Mouse (Mus musculus) lung, postnatal 25 days (tissue): ENCODE measurements at regions not wholly inside any gene's neighbourhood (a gene's known extent, or its start where the extent isn't known, plus 50 kb on each side); places are given as distances from the start of the nearest gene placed in this dataset.

Experiments used
- DNase-seq: peaks from one replicate; pipeline ENCODE4 v3.0.0; 2022; ENCODE audit warnings: low spot score

DNA sequence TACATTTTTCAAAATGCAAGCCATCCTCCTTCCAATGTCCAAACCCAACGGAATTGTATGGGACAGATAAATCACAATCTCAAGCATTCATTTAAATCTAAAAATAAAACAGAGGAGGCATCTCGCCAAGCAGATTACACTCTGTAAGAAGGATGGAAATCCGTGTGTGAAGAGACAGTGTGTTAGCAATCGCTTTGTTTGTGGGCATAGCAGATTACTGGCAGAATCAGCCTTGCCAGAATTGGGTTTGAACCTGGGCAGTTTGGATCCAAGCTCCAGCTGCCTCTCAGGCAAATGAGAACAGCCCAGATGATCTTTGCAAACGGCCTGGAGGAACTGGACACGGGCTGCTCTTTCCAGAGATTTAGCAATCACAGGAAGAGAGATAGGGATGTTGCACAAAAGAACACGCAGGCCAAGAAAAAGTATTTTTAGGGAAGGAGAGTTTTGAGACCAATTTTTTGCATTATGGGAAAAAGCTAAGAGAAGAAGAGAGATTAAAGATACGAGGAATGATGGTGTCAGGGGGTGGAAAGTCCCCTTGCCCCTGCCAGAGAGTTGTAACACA lies 2310.1 kb upstream of the Gm7489 start:
- DNase-seq, result peak; percentile 17

DNA sequence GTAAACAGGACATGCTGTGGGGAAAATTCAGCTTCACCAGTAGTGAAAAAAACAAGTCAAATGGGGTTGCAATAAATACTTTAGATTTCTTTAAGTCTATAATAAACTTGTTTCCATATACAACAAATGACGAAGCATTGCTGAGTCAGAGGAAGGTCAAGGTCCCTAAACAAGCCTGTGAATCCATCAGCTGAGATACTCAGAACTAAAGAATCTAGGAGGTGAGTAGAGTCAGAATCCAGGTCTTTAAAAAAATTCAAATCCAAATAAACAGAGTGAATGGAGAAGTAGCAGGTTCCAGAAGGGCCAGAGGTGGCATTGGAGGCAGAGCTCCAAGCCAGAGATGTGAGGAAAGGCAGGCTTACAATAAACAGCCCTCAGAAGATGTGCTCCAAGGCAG lies 2301.1 kb upstream of the Gm7489 start:
- no peak for DNase-seq

DNA sequence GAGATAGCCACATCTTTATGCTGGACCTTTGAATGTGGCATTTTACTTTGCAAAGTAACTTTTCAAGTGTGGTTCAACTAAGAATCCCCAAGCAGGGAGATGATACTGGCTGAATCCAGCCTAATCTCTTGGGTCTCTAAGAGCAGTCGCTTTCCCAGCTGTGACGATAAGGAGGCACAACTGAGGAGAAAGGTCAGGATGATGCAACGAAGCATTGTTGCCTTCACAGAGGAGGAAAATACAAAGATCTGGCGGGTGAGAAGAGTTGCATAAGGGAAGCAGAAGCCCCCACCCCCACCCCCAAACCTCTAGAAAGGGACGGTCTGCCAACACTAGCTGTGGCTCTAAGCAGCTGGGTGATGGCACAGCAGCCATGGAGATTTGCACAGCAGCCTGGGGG lies 2298.6 kb upstream of the Gm7489 start:
- no peak for DNase-seq

DNA sequence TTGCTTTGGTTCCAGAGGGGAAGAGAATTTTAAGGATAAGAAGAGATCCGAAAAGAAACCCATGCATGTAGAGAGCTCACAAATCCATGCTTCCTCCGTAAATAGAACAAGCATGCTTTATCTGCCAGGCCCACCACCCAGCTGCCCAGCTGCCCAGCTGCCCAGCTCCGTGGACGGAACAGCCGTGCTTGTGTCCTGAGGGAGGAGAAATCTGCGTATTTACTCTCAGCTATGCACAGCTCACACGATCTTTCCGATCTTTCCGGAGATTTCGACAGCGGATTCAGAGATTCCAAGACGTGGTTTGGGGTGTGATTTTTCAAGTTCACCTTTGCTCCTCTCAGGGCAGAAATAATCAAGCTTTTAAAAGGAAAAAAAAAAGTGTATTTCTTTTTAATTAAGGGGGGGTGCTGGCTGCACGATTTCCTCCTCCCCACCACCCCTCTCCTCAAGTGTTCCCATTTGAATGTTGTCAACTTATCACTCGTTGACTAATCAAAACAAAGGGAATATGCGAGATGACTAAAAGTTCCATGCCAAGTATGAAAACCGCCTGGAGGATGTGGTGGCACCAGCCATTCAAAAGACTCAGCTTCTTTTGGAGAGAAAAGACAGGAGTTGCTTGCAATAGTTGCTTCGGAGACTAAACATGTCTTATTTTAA lies 2293.2 kb upstream of the Gm7489 start:
- DNase-seq, result peak; percentile 11

DNA sequence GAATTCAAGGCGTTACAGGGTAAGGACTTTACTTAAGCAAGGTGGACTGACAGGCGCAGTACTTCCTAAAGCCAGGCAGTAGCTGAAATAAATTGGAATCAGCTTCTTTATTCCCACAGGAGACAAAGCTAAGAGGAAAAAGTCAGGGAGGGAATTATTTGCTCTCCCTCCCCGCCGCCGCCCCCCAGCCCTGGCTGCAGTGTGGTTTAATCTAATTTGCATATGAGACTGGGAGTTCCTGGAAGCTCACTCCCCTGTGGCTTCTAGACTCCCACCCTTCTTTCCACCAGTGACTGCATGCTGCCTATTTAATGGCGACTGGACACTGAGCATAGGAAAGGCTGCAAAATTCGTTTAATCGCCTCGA lies 2292.7 kb upstream of the Gm7489 start:
- DNase-seq, result no peak

DNA sequence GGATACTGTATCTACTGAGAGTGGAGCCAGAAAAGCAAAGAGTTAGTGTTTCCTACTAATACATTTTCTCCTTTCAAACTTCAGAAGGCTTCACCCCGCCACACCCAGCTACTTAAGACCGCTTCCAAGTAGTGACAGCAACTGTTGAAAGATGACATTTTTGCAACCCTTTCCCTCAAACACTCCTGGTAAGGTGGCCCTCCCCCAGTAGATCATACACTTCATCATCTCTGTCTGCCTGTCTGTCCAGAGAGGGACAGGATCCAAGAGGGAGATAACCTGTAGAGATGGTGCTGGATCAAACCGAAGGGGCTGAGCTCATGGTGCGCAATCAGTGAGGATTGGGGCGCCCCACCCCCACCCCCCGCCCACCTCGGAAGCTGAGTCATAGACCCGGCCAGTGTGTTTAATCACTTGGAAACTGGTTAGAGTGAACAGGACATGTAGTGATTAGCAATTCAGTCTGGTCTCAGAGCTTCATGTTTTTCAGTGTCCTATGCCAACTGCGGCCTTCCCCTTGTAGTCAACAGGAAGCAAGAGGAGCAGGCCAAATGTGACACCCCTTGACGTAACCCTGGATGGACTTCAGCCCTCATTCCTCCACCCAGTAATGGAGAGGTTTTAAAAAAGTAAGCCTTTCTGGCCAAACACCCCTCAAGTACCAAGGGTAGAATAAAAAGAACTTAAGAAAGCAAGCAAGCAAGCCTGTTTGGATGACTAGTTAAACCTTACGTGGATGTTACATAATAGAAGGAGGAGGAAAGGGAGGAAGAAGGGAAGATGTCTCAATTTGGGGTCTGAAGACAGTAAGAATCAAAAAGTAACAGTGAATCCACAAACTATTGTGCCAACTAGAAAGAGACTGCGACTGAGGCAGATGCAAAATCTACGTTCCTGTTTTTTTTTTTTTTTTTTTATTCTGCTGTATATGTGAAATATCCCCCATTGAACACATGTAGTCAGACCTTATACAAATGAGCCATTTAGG lies 2291.9 kb upstream of the Gm7489 start:
- DNase-seq, result peak; percentile 61

DNA sequence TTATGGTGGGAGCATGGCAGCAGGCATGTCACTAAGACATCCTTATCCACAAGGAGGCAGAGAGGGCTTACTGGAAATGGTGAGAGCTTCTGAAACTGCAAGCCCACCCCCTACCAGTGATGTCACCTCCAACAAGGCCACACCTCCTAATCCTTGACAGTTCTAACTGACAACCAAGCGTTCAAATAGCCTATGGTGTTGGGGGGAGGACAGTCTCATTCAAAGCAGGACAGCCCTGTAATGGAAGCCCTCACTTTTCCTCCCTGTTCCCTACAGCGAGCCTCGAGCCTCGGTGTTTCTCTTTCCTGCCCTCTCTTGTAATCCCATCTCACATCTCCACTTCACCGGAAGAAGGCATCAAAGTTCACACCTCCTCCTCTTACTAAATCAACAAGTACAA lies 2290.6 kb upstream of the Gm7489 start:
- DNase-seq, result no peak

DNA sequence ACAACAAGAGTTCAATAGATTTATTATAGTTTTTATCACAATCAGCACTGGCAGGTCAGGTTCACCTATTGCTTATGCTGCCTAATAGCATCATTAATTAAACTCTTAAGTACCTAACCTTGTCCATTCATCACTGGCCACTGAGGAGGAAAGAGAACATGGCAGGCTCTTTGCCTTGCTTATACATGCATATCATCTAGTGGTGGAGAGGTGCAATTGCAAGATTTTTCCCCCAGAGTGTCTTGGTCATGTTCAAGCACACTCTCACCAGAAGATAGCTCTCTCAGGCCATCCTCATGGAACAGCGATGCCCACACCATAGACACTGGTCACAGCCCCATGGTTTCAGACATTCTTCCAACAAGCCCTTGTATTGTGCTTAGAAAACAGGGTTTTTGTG lies 2289.1 kb upstream of the Gm7489 start:
- DNase-seq, result peak; percentile 31

DNA sequence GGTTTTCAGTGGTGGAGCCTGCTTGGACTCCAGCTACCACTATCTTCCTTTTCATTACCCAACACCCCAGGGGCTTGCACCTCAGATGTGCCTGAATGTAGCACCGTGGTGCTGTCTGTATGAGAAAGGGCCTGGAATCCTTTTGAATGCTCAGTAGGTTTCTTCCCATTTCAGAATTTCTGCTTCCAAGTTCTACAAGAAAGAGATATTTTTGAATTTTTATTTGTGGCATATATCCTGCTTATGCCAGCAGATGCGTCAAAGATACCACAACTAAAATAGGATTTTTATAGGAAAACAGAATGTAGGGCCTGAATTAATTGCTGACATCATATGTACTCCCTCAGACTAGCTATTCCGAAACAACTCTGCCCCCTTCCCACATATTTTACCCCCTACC lies 2286.9 kb upstream of the Gm7489 start:
- DNase-seq, result no peak

DNA sequence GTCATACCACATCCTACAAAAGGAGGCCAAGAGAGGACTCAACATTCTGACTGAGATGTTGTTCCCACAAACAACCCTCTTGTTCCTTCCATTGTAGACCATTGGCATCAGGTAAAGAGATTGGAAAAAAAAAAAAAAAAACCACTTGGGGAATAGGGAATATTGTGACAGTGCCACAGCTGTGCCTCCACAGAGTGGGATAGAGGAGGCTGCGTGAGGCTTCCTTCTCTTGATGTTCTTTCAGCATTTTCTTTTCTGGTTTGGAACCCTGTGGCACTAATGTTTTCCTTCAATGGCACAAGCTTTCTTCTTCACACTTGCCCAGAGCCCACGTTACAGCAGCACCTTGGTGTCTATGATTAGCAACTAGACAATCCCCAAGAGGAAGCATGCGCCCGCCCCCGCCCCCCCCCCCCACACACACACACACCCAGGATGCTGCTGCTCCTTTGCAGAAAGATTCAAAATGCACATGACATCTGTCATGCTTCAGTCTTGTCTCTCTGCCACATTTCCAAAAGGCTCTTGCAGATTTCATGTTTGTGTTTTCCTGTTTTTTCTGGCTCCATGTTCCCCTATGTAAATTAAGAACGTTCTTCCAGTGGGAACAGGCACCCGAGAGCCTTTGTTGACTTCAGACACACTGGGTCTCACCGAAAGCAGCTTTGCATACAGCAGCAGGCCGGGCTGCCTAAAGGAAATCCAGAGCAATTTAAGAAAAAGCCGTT lies 2283.4 kb upstream of the Gm7489 start:
- no peak for DNase-seq

DNA sequence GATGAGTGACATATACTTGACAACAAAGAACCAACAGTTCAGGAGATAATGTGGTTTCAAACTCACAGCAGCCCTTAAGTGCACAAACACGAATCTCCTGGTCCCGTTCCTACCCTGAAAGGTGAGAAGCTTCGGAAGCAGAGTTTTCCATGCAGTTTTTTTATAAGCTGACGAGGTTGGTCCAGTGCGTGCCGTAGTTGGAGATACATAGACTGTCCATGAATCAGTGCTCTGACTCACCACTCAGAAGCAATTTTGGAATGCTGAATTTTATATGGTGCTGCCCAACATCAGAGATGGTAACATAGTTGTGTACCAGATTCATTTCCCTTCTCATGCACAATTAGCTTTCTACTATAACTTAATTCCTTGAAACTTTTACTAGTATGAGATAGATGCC lies 2263.3 kb upstream of the Gm7489 start:
- no peak for DNase-seq

DNA sequence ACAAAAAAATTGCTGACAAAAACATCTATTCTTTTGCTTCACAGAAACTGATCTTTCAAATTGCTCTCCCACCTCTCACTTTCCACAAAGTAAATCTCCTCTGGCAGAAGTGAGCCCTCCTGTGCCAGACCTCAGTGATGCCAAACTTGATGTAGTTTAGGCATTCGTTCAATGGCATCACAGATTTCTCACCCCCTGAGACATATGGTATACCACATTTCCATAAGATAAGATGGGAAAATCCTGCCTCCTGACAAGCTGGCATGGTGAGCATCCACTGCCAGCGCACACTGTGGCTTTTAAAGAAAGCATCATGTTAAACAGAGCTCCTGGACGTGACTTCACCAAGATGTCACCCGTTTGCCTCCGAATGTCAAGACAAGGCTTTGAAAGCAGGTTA lies 2257.2 kb upstream of the Gm7489 start:
- DNase-seq, result no peak

DNA sequence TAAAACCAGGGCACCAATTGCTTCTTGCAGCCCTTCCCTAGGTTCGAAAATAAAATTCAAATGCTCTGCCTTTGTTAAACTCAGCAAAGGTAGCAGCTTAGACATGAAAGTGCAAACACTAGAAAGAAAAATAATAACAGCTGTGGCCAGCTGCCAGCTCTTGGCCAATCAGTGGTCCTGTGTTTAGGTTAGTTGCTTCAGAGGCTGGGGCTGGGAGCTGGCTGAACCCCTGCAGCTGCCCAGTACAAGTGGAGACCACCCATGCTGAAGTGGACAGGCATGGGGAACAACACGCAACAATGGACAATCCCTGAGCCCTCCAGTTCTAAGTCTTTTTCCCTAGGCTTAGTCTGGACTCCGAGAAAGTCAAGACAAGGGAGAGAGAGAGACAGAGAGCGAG lies 2256.2 kb upstream of the Gm7489 start:
- peak; percentile 2 for DNase-seq

DNA sequence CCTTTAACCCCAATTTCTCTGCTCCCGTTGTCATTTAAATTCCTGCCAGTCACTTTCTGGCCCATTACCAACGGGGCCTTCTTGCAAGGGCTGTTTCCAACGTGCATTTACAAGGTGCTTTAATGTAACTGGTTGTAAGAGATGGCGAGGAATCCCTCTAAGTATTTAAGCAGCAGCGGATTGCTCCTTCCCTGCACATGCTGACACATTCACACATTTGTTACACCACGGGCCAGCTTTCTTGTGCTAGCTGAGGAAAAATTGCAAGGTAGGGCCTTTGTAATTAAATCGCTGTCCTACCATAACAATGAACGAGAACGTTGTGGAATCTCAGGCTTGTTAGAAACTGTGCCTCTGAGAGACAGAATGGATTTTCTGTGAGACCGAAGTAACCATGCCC lies 2252.8 kb upstream of the Gm7489 start:
- DNase-seq, result no peak

DNA sequence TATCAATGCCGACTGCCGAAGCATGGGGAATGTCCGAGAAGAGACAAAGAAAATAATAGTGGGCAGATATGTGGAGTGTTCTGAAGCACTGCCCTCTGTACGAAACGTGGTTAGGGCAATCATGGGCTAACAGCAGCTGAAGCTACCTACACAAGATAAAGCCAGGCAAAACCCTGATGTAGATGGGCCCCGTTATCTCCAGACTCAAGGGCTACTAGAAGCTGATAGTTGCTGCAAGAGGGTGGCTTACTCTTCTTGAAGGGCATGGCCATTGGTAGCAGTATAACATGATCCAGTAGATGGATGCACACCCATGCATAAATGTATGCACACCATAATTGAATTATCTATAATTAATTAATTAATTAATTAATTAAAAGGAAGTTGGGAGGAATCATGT lies 2251.6 kb upstream of the Gm7489 start:
- DNase-seq, result no peak

DNA sequence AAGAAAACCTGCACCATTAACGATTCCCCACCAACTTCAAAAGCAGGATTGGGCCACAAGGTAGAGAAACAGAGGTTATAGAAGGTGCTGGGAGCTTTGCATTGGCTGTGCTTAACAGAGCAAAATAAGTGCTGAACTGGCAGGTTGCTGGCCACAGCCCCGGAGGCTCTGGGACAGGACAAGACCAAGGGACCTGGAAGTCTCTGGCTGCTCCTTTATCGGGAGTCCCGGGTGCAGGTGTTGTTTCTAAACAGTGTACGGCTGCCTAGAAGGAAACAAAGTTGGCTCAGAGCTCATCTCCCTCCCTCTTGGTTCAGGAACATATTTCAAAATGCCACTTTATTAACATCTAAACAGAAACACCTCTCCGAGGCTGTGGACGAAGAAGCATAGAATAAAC lies 2250.0 kb upstream of the Gm7489 start:
- no peak for DNase-seq

DNA sequence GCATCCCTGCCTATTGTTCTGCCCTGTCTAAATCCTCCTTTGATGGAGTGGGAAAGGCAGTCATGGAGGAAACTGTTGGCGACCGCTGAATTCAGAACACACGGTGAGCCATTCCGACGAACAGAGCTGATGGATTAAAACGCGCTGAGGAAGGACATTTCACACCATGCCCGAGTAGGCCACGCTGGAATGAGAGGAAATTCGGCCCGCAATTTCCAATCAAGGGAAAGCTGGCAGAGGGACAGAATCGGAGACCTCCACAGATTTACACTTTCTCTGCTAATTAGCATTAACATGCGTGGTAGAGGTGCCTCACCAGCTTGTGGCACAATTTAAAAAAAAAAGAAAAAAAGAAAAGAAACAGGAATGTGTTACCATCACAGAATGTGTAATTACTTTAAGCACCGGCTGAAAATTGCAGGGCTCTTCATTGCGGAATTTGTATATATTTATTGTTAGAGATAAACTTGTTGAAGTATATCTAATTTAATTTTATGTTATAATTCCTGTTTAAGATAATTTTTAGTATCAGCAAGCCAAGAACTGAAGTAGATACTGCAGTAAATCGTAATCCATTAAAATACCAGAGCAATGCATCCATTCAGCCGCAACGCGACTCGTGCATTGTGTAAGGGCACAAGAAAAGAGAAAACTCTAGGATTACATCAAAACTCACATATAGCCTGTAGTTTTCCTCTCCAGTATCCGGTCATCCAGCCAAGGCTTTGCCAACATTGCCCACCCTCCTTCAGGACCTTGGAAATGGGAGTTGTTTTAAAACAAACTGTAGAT lies 2249.4 kb upstream of the Gm7489 start:
- no peak for DNase-seq

DNA sequence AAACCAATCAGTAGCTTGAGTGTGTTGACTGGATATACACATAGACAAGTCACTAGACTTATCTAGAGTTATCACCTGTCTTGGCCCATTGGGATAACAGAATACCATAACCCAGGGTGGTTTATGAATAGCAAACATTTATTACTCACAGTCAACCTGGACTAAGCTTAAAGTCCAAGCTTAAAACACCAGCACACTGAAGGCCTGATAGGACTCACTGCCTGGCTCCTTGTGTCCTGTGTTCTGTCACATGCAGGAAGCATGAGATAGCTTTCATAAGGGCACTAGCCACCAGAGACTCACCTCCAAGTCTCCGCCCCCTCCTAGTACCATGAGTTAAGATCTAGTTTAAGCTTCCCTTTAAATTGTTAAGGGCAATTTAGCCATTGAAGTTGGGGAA lies 2247.1 kb upstream of the Gm7489 start:
- DNase-seq, result no peak

DNA sequence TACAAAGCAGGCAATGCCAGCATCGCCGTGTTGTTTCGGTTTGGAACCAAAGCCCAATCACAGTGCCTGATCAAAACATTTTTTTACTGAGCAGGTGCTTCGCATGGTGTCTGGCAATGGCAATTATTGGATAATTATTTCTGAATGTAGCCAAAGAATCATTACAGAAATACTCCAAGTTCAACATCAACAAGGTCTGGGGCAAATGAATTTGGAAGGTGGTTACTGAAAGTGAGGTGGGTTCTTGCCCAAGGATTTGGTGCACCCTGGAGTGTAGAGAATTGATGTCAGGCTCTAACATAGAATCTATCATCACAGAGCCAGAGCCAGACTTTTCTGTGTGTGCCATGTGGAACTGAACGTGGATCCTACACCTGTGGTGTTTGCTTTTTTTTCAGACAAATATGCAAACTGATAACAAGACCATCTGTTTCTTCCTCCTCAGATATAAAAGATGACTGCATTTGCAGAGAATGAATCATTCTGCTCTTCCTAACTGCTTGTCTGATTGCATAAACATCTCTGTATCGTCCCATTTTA lies 2240.9 kb upstream of the Gm7489 start:
- no peak for DNase-seq

DNA sequence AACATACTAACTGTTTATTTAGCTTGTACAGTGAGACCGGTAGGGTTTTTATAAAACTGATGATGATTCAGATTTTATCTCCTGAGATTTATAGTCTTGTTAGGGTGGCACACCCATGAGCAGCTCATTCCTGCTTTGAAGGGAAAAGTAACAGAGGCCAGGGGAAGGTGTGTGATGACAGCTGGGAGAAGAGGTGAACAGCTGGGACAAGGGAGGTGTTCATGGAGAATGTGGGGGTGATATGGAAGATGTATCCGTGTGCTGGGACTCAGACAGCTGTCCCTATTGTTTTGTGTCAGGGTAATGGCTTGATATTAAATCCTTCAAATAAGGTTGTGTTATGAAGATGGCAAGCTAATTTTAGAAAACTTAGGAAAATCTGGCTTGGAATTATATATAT lies 2238.4 kb upstream of the Gm7489 start:
- DNase-seq, result no peak

DNA sequence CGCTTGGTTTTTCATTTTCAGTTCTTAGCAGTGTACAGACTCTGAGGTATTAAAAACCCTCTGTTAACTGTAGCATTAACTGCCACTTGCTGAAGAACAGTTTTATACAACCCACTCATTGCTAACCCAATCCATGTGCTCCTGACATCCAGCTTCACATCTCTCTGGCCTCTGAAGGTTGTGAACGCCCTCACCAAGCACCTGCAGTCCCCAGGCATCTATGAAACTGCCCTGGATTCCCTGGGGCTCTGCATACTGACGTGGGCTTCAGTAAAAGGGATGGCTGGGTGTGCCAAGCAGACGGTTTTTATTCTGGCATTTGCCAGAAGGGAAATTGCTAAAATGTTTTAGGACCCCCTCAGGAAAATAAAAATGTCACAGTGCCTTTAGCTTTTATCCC lies 2232.2 kb upstream of the Gm7489 start:
- no peak for DNase-seq
